8 mouse cellular contexts compared by ENCODE assay signal in the genomic region with DNA sequence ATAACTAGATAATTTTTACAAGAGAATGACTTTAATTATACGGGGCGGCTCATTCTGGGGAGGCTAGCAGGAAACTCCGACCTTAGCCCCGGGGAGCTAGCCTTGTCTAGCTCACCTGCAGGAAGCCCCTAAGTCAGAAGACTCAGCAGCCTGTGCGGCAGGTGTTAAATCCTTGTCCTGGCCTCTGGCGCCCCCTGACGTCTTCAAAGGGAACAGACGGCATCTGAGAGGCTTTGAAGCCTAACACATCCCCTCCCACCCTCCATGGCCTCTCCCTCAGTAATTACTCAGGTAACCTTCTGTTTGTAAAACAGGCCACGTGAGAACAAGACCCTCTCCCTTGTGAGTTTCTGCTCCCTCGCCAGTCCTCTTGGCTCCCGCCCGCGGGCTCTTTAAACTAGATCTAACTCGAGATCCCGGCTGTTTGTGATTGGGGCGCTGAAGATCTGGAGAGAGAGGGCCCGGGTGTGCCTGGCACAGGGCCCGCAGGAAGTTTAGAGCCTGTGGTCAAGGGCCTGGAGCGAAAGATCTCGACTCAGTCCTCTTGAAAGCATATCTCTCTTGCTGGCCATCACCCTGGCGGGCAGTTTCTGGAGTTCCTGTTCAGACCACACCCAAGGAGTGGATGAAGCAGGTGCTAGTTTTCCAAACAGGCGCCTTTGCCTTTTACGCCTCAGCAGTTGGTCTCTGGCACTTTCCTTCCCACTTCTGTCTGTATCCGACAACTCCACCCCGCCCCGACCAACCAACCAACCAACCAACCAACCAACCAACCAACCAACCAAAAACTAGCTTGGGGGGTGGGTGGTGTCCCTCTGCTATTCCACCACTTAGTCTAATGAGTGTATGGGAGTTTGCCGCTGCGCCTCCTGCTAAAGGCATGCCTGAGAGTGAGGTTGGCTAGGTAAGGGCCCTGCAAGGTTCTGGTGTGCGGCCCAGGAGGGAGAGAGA. TPM values are rescaled to one million over a fixed set of nuclear protein-coding genes. Genes with fewer than 3 reads are reported as not detected.
DNase-seq lines count a peak whose midpoint lies in the region; ATAC-seq and TF ChIP-seq lines count a peak whose summit lies in the region.

No protein-coding gene starts in this region.

- H3K9ac ChIP-seq in MEL (ENCODE audit: control insufficient read depth, low read depth, low read length, poor library complexity, severe bottlenecking): no peak overlapping the region
- H3K9ac ChIP-seq in forebrain, embryonic 15.5 days (replicated peaks): 0 out of 2 replicates have a peak overlapping the region, but pooled peaks have one; percentile 33
- no peak overlapping the region for H3K9ac ChIP-seq in lung, embryonic 15.5 days

- H3K4me2 ChIP-seq in forebrain, embryonic 15.5 days (replicated peaks): peak overlapping the region; percentile 34; the same call in 1 of the 2 replicates
- peak overlapping the region; percentile 52 for H3K4me2 ChIP-seq in lung, embryonic 15.5 days

- peak; percentile 85 to 98 (median 95) for TF ChIP-seq CTCF in MEL (IDR thresholded peaks at IDR 0.05 in 2 of 3, conservative IDR thresholded peaks at IDR 0.05 in 1 of 3; ENCODE audit: control insufficient read depth in 1 of 3, insufficient read depth in 1 of 3, low read depth in 2 of 3, low read length in 3 of 3, poor library complexity in 1 of 3, severe bottlenecking in 1 of 3)
- peak; percentile 97 for TF ChIP-seq CTCF in layer of hippocampus, adult 2 months (conservative IDR thresholded peaks at IDR 0.05)

- peaks cover 0 to 3% of the 10 kb centered on the region in 2 experiments; a peak in 2 of 4 replicates for H3K36me3 ChIP-seq in MEL (ENCODE audit: control insufficient read depth in 1 of 2, insufficient read depth in 2 of 2, low read length in 2 of 2)
- H3K36me3 ChIP-seq in forebrain, embryonic 15.5 days: no peaks in the 10 kb centered on the region
- no peaks in the 10 kb centered on the region for H3K36me3 ChIP-seq in lung, embryonic 15.5 days

- no peak overlapping the region for H3K27ac ChIP-seq in MEL (ENCODE audit: control insufficient read depth, low read depth, low read length)
- H3K27ac ChIP-seq in forebrain, embryonic 15.5 days (replicated peaks): no peak overlapping the region
- H3K27ac ChIP-seq in layer of hippocampus, adult 2 months: no peak overlapping the region
- no peak overlapping the region for H3K27ac ChIP-seq in lung, embryonic 15.5 days

- WGBS in forebrain, embryonic 15.5 days: 19% methylated on average over 29 of the region's 29 CpGs
- 5% methylated on average over 29 of the region's 29 CpGs for WGBS in lung, embryonic 15.5 days

- peak; percentile 87 for DNase-seq in MEL (ENCODE audit: low read depth, low spot score)
- DNase-seq in cerebellum, adult 11-12 months: peak; percentile 56
- DNase-seq in heart, postnatal 25 days (ENCODE audit: low spot score): peak; percentile 20
- DNase-seq in layer of hippocampus, adult 2 months (ENCODE audit: low spot score in 2 of 2): peak; percentile 65 to 81
- DNase-seq in ovary, adult 18-20 months (ENCODE audit: low spot score): peak; percentile 37
- DNase-seq in thymus, adult 18-20 months: peak; percentile 64 to 76

- no peak; the same call in none of the 2 replicates for TF ChIP-seq RAD21 in MEL (IDR thresholded peaks at IDR 0.05; ENCODE audit: low read depth, low read length)

- TF ChIP-seq POLR2A in MEL (IDR thresholded peaks at IDR 0.05; ENCODE audit: control insufficient read depth in 1 of 2, insufficient read depth in 1 of 2, low read depth in 1 of 2, low read length in 2 of 2, poor library complexity in 1 of 2): no peak

- intact Hi-C loops in heart, postnatal 25 days (cut with DNase I): loop anchor here (1.0 to 10.0 kb wide), 5 partner anchors 250 to 570 kb away; no protein-coding TSS in a partner anchor

- H3K9me3 ChIP-seq in MEL (replicated peaks; ENCODE audit: insufficient read depth, low read length): no peaks in the 10 kb centered on the region
- no peaks in the 10 kb centered on the region for H3K9me3 ChIP-seq in forebrain, embryonic 15.5 days
- no peaks in the 10 kb centered on the region for H3K9me3 ChIP-seq in lung, embryonic 15.5 days

- 0 out of 4 replicates have a peak, but pooled peaks cover 0 to 8% of the 10 kb centered on the region in 2 experiments for H3K4me1 ChIP-seq in MEL (ENCODE audit: control insufficient read depth in 1 of 2, insufficient read depth in 2 of 2, low read length in 2 of 2)
- peaks cover 5% of the 10 kb centered on the region for H3K4me1 ChIP-seq in forebrain, embryonic 15.5 days
- peaks cover 8% of the 10 kb centered on the region for H3K4me1 ChIP-seq in lung, embryonic 15.5 days

- peak; percentile 54 for ATAC-seq in forebrain, embryonic 15.5 days (replicated peaks)
- peak; percentile 36; the same call in 1 of the 2 replicates for ATAC-seq in lung, embryonic 15.5 days (ENCODE audit: borderline replicate concordance, extremely low read depth, low FRiP score, low TSS enrichment)

- peaks cover 0 to 1% of the 10 kb centered on the region in 2 experiments; a peak in 2 of 4 replicates for H3K27me3 ChIP-seq in MEL (ENCODE audit: control insufficient read depth in 1 of 2, insufficient read depth in 2 of 2, low read length in 2 of 2)
- peaks cover 8% of the 10 kb centered on the region; the same call in 1 of the 2 replicates for H3K27me3 ChIP-seq in forebrain, embryonic 15.5 days
- H3K27me3 ChIP-seq in lung, embryonic 15.5 days: peaks cover 34% of the 10 kb centered on the region

- peak overlapping the region; percentile 13 to 48; a peak in 3 of 4 replicates for H3K4me3 ChIP-seq in MEL (ENCODE audit: control insufficient read depth in 1 of 2, insufficient read depth in 1 of 2, low read depth in 2 of 2, low read length in 2 of 2)
- H3K4me3 ChIP-seq in forebrain, embryonic 15.5 days: no peak overlapping the region
- H3K4me3 ChIP-seq in layer of hippocampus, adult 2 months: no peak overlapping the region
- peak overlapping the region; percentile 22 for H3K4me3 ChIP-seq in lung, embryonic 15.5 days

- TF ChIP-seq EP300 in MEL (IDR thresholded peaks at IDR 0.05; ENCODE audit: low read depth in 1 of 2, low read length in 2 of 2): no peak

- H3K79me2 ChIP-seq in MEL (ENCODE audit: control insufficient read depth, insufficient read depth, low read length, poor library complexity): no peaks in the 10 kb centered on the region

TF ChIP-seq in MEL, 35 proteins besides CTCF, POLR2A, EP300 and RAD21:
- TF ChIP-seq NRF1 (IDR thresholded peaks at IDR 0.05; ENCODE audit: insufficient read depth, low read depth, low read length, poor library complexity, severe bottlenecking) (no peak), ZNF384 (IDR thresholded peaks at IDR 0.05; ENCODE audit: low read depth, low read length) (0 out of 2 replicates have a peak, but pooled peaks have one; percentile 6), CHD1 (IDR thresholded peaks at IDR 0.05; ENCODE audit: low read depth, low read length) (no peak), MXI1 (IDR thresholded peaks at IDR 0.05; ENCODE audit: low read depth, low read length) (peak; percentile 50), POLR2AphosphoS2 (IDR thresholded peaks at IDR 0.05; ENCODE audit: low read length) (no peak), GABPA (IDR thresholded peaks at IDR 0.05; ENCODE audit: low read depth, low read length) (no peak), USF1 (IDR thresholded peaks at IDR 0.05; ENCODE audit: low read depth, low read length) (no peak), ZMIZ1 (IDR thresholded peaks at IDR 0.05; ENCODE audit: low read depth, low read length) (no peak), TBP (IDR thresholded peaks at IDR 0.05; ENCODE audit: low read depth, low read length) (no peak), NELFE (IDR thresholded peaks at IDR 0.05; ENCODE audit: low read depth, low read length) (no peak), ZC3H11A (IDR thresholded peaks at IDR 0.05; ENCODE audit: low read depth, low read length) (peak; percentile 95), SIN3A (IDR thresholded peaks at IDR 0.05; ENCODE audit: low read length) (0 out of 2 replicates have a peak, but pooled peaks have one; percentile 42), ZKSCAN1 (IDR thresholded peaks at IDR 0.05; ENCODE audit: low read depth, low read length) (no peak), MAFK (IDR thresholded peaks at IDR 0.05; ENCODE audit: borderline replicate concordance, low read depth, low read length) (no peak), USF2 (IDR thresholded peaks at IDR 0.05; ENCODE audit: borderline replicate concordance in 1 of 2, insufficient read depth in 1 of 2, low read depth in 1 of 2, low read length in 2 of 2) (no peak), MYC (IDR thresholded peaks at IDR 0.05; ENCODE audit: low read depth, low read length) (no peak), SMC3 (IDR thresholded peaks at IDR 0.05; ENCODE audit: low read depth, low read length) (peak; percentile 95), MEF2A (IDR thresholded peaks at IDR 0.05; ENCODE audit: extremely low read depth, insufficient replicate concordance, low read depth, low read length, poor library complexity, severe bottlenecking) (no peak), ELF1 (IDR thresholded peaks at IDR 0.05; ENCODE audit: low read depth, low read length) (peak; percentile 15; the same call in 1 of the 2 replicates)

RNA-seq across cellular contexts. Expression of a gene that starts 24.4 kb away (rescaled TPM):
- not detected in 2 replicates for total RNA-seq in MEL (2012; rRNA removed)
- not detected for polyA plus RNA-seq in MEL (2012; ENCODE audit: insufficient read depth in 1 of 2, insufficient read length in 2 of 2, low read depth in 1 of 2, low replicate concordance in 2 of 2, missing spikeins in 1 of 2)
- polyA plus RNA-seq in forebrain, embryonic 15.5 days (2015; fragmentation: Nextera tagmentation; extraction: Ambion mirVana): not detected in 2 replicates
- total RNA-seq in heart, postnatal 25 days (2021): not detected
- total RNA-seq in layer of hippocampus, adult 2 months (2021): not detected
- polyA plus RNA-seq in lung, embryonic 15.5 days (2015; fragmentation: Nextera tagmentation; extraction: Ambion mirVana): not detected in 2 replicates

RNA-seq across cellular contexts. Expression of a gene that starts 26.7 kb away (rescaled TPM):
- not detected in 2 replicates for total RNA-seq in MEL (2012; rRNA removed)
- polyA plus RNA-seq in MEL (2012; ENCODE audit: insufficient read depth in 1 of 2, insufficient read length in 2 of 2, low read depth in 1 of 2, low replicate concordance in 2 of 2, missing spikeins in 1 of 2): not detected
- polyA plus RNA-seq in forebrain, embryonic 15.5 days (2015; fragmentation: Nextera tagmentation; extraction: Ambion mirVana): 0.86 and 0.98 TPM in 2 replicates
- total RNA-seq in heart, postnatal 25 days (2021): 10 to 100 TPM; 42.5 to 48.0 TPM
- total RNA-seq in layer of hippocampus, adult 2 months (2021): not detected
- 3.3 and 4.5 TPM in 2 replicates for polyA plus RNA-seq in lung, embryonic 15.5 days (2015; fragmentation: Nextera tagmentation; extraction: Ambion mirVana)

Comparison
In these comparisons a context has a peak if more than half of its experiments do, and no peak if none do; other contexts are left out.
1. DNase-seq: peak in every context shown above with its lines; median percentile 87 in MEL; 73 in layer of hippocampus, adult 2 months; 70 in thymus, adult 18-20 months; 56 in cerebellum, adult 11-12 months; 37 in ovary, adult 18-20 months; 20 in heart, postnatal 25 days.
2. H3K4me3 ChIP-seq: peak in MEL (2 of 2) and lung, embryonic 15.5 days (single experiment); none in forebrain, embryonic 15.5 days (single experiment) and layer of hippocampus, adult 2 months (single experiment).
3. RNA of a gene that starts 26.7 kb away (total RNA-seq): 42.5 to 48.0 TPM in heart, postnatal 25 days; not detected in layer of hippocampus, adult 2 months and not detected in MEL; every median in the first group is over 10 times any median in the second.